Mouse (Mus musculus): ENCODE measurements around the gene Sdhd.
"Not testable (repeated sequence)": the region's sequence is repeated elsewhere in the genome, so short reads cannot be mapped to it uniquely, and the experiment has no call there.

Sdhd gene

GRCm38 (mm10) chr9:50603189-50603997 lies at the start of gene Sdhd, which contains the start of gene Timm8b:
Gene Sdhd, minus strand, starts transcription at chr9:50603812.
Gene Timm8b, plus strand, starts transcription at chr9:50603910.
- DNase-seq = peak; percentile 95

- no peak for DNase-seq
Measured at GRCm38 (mm10) chr9:50650503-50650902, 46.9 kb upstream of the Sdhd start.

GRCm38 (mm10) chr9:50646826-50647370 lies 43.3 kb upstream of the Sdhd start:
- DNase-seq = no peak

- no peak for DNase-seq
Measured at GRCm38 (mm10) chr9:50634270-50634669, 30.7 kb upstream of the Sdhd start.

GRCm38 (mm10) chr9:50633059-50633458 lies 29.4 kb upstream of the Sdhd start:
- DNase-seq = no peak

GRCm38 (mm10) chr9:50632016-50632688 lies 28.5 kb upstream of the Sdhd start:
- no peak for DNase-seq

GRCm38 (mm10) chr9:50630903-50631302 lies 27.3 kb upstream of the Sdhd start:
- DNase-seq = not testable (repeated sequence)

- DNase-seq = no peak
Measured at GRCm38 (mm10) chr9:50617794-50618330, 14.2 kb upstream of the Sdhd start.

- peak; percentile 83 for DNase-seq
Measured at GRCm38 (mm10) chr9:50616766-50617603, 13.4 kb upstream of the Sdhd start, which contains the start of the genes Pih1d2 and Nkapd1. Gene Pih1d2, plus strand, starts transcription at chr9:50617321. Gene Nkapd1, minus strand, starts transcription at chr9:50617464.

- no peak for DNase-seq
Measured at GRCm38 (mm10) chr9:50616161-50616560, 12.5 kb upstream of the Sdhd start.

- DNase-seq = no peak
Measured at GRCm38 (mm10) chr9:50612115-50612514, 8.5 kb upstream of the Sdhd start.

- no peak for DNase-seq
Measured at GRCm38 (mm10) chr9:50604338-50604737, 726 bp upstream of the Sdhd start.

- DNase-seq = no peak
Measured at GRCm38 (mm10) chr9:50603998-50604324, 349 bp upstream of the Sdhd start.

GRCm38 (mm10) chr9:50602055-50602845 lies 1.4 kb downstream of the Sdhd start:
- no peak for DNase-seq

- no peak for DNase-seq
Measured at GRCm38 (mm10) chr9:50601536-50601935, 2.1 kb downstream of the Sdhd start.

GRCm38 (mm10) chr9:50596973-50597372 lies 6.6 kb downstream of the Sdhd start:
- no peak for DNase-seq

GRCm38 (mm10) chr9:50594794-50595417 lies 8.7 kb downstream of the Sdhd start:
- DNase-seq = no peak

GRCm38 (mm10) chr9:50593544-50593943 lies 10.1 kb downstream of the Sdhd start:
- DNase-seq = no peak

GRCm38 (mm10) chr9:50592955-50593354 lies 10.7 kb downstream of the Sdhd start:
- DNase-seq = no peak

- DNase-seq = no peak
Measured at GRCm38 (mm10) chr9:50590856-50591518, 12.6 kb downstream of the Sdhd start.

- no peak for DNase-seq
Measured at GRCm38 (mm10) chr9:50586955-50587354, 16.7 kb downstream of the Sdhd start.
